Mouse (Mus musculus): ENCODE data around the gene Pja2. TPM values are rescaled to one million over a fixed set of nuclear protein-coding genes. Genes with fewer than 3 reads are reported as not detected.
"Not testable (repeated sequence)": the region's sequence is repeated elsewhere in the genome, so short reads cannot be mapped to it uniquely, and the experiment has no call there.

Gene Pja2
- polyA plus RNA-seq, 1 experiment = 11.8 TPM

DNA sequence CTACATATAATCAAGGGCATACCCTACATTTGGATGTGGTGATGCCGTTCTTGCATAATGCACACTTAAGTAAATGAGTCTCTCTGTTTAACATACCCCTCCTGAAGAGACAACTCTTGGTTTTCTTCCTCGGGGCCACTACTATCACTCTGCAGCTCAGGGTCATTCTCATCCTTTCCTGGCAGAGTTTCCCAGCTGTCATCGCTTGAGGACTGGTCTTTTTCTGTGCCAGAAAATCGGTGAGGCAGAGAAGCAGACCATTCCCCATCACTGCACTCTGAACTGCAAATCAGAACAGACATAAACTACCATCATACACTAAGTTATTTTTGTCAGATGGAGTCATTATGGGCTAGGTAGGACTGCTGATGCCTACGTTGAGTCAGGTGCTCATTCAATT is 34.1 kb downstream of the Pja2 start:
- no peak for TF ChIP-seq CTCF (IDR thresholded peaks at IDR 0.05; ENCODE audit: control insufficient read depth, insufficient read depth, low read length)
- TF ChIP-seq POLR2A (IDR thresholded peaks at IDR 0.05; ENCODE audit: borderline replicate concordance, control insufficient read depth, low read depth, low read length) = no peak
- Histone ChIP-seq H3K27ac (ENCODE audit: control insufficient read depth, insufficient read depth, low read depth, low read length, poor library complexity) (no peak overlapping the region), H3K4me3 (replicated peaks; ENCODE audit: control insufficient read depth, low read depth, low read length) (no peak overlapping the region), H3K4me1 (ENCODE audit: control insufficient read depth, insufficient read depth, low read length) (no peaks in the 10 kb centered on the region; the same call in 1 of the 2 replicates)
- WGBS = 86% methylated on average over 5 of the region's 5 CpGs

GRCm38 (mm10) chr17:64292740-64293139 is 39.0 kb downstream of the Pja2 start:
- Histone ChIP-seq H3K27ac (ENCODE audit: control insufficient read depth, insufficient read depth, low read depth, low read length, poor library complexity) (no peak overlapping the region), H3K4me1 (ENCODE audit: control insufficient read depth, insufficient read depth, low read length) (no peaks in the 10 kb centered on the region; the same call in 1 of the 2 replicates), H3K4me3 (replicated peaks; ENCODE audit: control insufficient read depth, low read depth, low read length) (no peak overlapping the region)
- no peak for TF ChIP-seq CTCF (IDR thresholded peaks at IDR 0.05; ENCODE audit: control insufficient read depth, insufficient read depth, low read length)
- TF ChIP-seq POLR2A (IDR thresholded peaks at IDR 0.05; ENCODE audit: borderline replicate concordance, control insufficient read depth, low read depth, low read length) = no peak
- 95% methylated on average over 8 of the region's 8 CpGs for WGBS

GRCm38 (mm10) chr17:64289684-64290083 is 42.0 kb downstream of the Pja2 start:
- H3K4me3 ChIP-seq (replicated peaks; ENCODE audit: control insufficient read depth, low read depth, low read length) = no peak overlapping the region
- no peaks in the 10 kb centered on the region; the same call in 1 of the 2 replicates for H3K4me1 ChIP-seq (ENCODE audit: control insufficient read depth, insufficient read depth, low read length)
- no peak for TF ChIP-seq POLR2A (IDR thresholded peaks at IDR 0.05; ENCODE audit: borderline replicate concordance, control insufficient read depth, low read depth, low read length)
- WGBS = 91% methylated on average over 4 of the region's 4 CpGs
- H3K27ac ChIP-seq (ENCODE audit: control insufficient read depth, insufficient read depth, low read depth, low read length, poor library complexity) = no peak overlapping the region

DNA sequence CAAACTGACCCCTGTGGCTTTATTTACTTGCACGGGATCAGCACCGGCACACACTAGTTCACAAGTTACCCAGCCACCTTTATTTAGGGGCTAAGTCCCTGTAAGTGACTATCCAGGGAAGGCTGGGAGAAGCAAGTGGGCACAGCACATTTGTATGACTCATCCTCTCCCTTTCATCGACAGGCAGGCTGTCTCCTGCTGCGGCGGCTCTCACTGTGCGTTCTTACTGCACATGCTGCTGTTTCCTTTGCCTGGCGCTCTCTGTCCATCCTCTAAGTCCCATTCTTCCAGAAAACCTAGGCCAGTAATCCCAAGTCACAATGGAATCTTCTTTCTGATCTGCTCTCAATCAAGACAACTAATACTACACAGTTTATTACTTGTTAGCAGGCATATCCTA is 43.7 kb downstream of the Pja2 start:
- WGBS = 95% methylated on average over 7 of the region's 7 CpGs
- H3K27ac ChIP-seq (ENCODE audit: control insufficient read depth, insufficient read depth, low read depth, low read length, poor library complexity) = no peak overlapping the region
- no peak overlapping the region for H3K4me3 ChIP-seq (replicated peaks; ENCODE audit: control insufficient read depth, low read depth, low read length)
- TF ChIP-seq POLR2A (IDR thresholded peaks at IDR 0.05; ENCODE audit: borderline replicate concordance, control insufficient read depth, low read depth, low read length) = no peak
- TF ChIP-seq CTCF (IDR thresholded peaks at IDR 0.05; ENCODE audit: control insufficient read depth, insufficient read depth, low read length) = no peak
- H3K4me1 ChIP-seq (ENCODE audit: control insufficient read depth, insufficient read depth, low read length) = no peaks in the 10 kb centered on the region; the same call in 1 of the 2 replicates

DNA sequence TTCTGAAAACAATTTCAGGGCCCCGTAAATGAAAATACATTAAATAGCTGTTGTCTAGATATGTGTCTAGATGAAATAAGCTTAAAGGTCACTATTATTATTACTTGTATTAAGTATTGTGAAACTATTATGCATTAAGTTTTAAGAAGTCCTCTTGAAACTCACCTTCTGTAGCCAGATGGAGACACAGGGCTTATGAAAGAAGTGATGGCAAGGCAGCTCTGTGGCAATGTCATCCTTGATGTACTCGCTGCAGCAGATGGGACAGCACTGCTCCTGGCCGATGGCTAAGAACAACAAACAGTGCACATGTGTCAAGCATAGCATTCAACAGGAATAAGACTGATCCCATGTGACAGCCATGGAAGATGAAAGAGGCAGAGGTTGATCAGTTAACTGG is 44.9 kb downstream of the Pja2 start:
- 89% methylated on average over 3 of the region's 3 CpGs for WGBS
- Histone ChIP-seq H3K4me3 (replicated peaks; ENCODE audit: control insufficient read depth, low read depth, low read length) (no peak overlapping the region), H3K4me1 (ENCODE audit: control insufficient read depth, insufficient read depth, low read length) (no peaks in the 10 kb centered on the region; the same call in 1 of the 2 replicates)

DNA sequence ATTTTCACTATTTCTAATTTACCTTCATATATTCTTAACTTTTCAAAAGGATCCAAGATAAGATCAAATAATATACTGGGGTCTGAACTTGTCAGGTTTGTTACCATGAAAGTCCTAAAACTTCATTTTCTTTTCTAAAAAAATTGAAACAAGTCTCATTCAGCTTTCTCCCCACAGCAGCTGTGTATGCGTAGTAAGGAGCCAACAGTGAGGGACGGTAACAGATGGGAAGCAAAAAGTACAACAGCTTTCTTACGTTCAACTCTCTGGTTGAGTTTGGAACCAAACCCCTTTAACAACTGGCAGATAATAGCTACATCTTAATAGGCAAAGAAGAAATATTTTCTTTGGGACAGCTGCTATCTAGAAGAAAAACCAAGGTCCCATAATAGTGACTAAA is 50.3 kb downstream of the Pja2 start:
- not testable (repeated sequence) for H3K27ac ChIP-seq (ENCODE audit: control insufficient read depth, insufficient read depth, low read depth, low read length, poor library complexity); H3K4me1 ChIP-seq (ENCODE audit: control insufficient read depth, insufficient read depth, low read length); H3K4me3 ChIP-seq (replicated peaks; ENCODE audit: control insufficient read depth, low read depth, low read length)
- WGBS = 91% methylated on average over 3 of the region's 3 CpGs

More for the DNA sequence above, 44.9 kb downstream of the Pja2 start:
- H3K27ac ChIP-seq (ENCODE audit: control insufficient read depth, insufficient read depth, low read depth, low read length, poor library complexity) = no peak overlapping the region
- TF ChIP-seq CTCF (IDR thresholded peaks at IDR 0.05; ENCODE audit: control insufficient read depth, insufficient read depth, low read length) (no peak), POLR2A (IDR thresholded peaks at IDR 0.05; ENCODE audit: borderline replicate concordance, control insufficient read depth, low read depth, low read length) (no peak)

- 64% methylated on average over 9 of the region's 9 CpGs for WGBS
- Histone ChIP-seq H3K4me1 (ENCODE audit: control insufficient read depth, insufficient read depth, low read length) (no peaks in the 10 kb centered on the region), H3K4me3 (replicated peaks; ENCODE audit: control insufficient read depth, low read depth, low read length) (no peak overlapping the region), H3K27ac (ENCODE audit: control insufficient read depth, insufficient read depth, low read depth, low read length, poor library complexity) (no peak overlapping the region)
- no peak for TF ChIP-seq CTCF (IDR thresholded peaks at IDR 0.05; ENCODE audit: control insufficient read depth, insufficient read depth, low read length)
- TF ChIP-seq POLR2A (IDR thresholded peaks at IDR 0.05; ENCODE audit: borderline replicate concordance, control insufficient read depth, low read depth, low read length) = no peak
Observed at GRCm38 (mm10) chr17:64277649-64278212, 54.0 kb downstream of the Pja2 start.

DNA sequence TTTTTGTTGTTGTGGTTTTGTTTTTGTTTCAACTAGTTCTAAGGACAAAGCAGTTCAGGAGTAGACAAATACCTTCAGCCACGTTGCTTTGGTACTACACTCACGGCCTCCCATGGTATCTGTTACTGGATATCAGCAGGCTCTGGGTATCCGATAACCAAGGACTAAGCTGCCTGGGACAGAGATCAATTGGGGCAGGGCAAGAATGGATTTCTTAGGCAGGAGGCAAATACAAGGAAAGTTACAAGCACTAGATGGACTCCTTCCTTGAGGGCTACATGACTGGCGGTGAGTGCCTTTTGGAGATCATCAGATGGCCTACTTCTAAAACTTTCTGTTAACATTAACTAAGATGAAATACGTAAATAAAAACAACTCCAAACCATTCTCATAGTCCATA is 55.0 kb downstream of the Pja2 start:
- TF ChIP-seq POLR2A (IDR thresholded peaks at IDR 0.05; ENCODE audit: borderline replicate concordance, control insufficient read depth, low read depth, low read length) = no peak
- Histone ChIP-seq H3K4me1 (ENCODE audit: control insufficient read depth, insufficient read depth, low read length) (no peaks in the 10 kb centered on the region), H3K27ac (ENCODE audit: control insufficient read depth, insufficient read depth, low read depth, low read length, poor library complexity) (no peak overlapping the region), H3K4me3 (replicated peaks; ENCODE audit: control insufficient read depth, low read depth, low read length) (no peak overlapping the region)
- 90% methylated on average over 5 of the region's 5 CpGs for WGBS

- no peaks in the 10 kb centered on the region for H3K4me1 ChIP-seq (ENCODE audit: control insufficient read depth, insufficient read depth, low read length)
- H3K4me3 ChIP-seq (replicated peaks; ENCODE audit: control insufficient read depth, low read depth, low read length) = no peak overlapping the region
- TF ChIP-seq CTCF (IDR thresholded peaks at IDR 0.05; ENCODE audit: control insufficient read depth, insufficient read depth, low read length) (no peak), POLR2A (IDR thresholded peaks at IDR 0.05; ENCODE audit: borderline replicate concordance, control insufficient read depth, low read depth, low read length) (no peak)
- no peak overlapping the region for H3K27ac ChIP-seq (ENCODE audit: control insufficient read depth, insufficient read depth, low read depth, low read length, poor library complexity)
- WGBS = 95% methylated on average over 4 of the region's 4 CpGs
Observed at GRCm38 (mm10) chr17:64275188-64275587, 56.5 kb downstream of the Pja2 start.

All from bone marrow, adult 2 months (tissue).